Mouse (Mus musculus): ENCODE results near the gene Pcbp1. TPM values are rescaled to one million over a fixed set of nuclear protein-coding genes. Genes with fewer than 3 reads are reported as not detected.

The Pcbp1 gene
- polyA plus RNA-seq, 1 experiment from 2014 or later: 149 TPM

DNA sequence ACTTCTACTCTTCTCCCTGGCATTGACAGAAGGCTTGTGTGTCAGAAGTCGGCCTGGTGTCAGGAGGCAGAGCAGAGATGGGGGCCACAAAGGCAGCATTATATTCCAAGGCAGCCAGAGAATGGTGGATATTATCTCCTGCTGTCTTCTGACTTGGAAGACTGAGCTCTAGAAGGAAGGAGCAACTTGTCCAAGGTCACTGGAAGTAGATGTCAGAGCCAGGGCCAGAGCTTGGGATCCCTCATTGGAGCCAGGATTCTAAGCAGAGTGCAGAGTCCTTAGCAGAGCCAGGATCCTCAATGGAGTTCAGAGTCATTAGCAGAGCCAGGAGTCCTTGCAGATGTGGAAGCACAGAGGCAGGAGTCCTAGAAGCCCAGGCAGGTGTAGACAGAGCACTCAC lies 10.1 kb downstream of the Pcbp1 start:
- peak overlapping the region; percentile 4 for H3K4me3 ChIP-seq (ENCODE audit: low read length)
- no peaks in the 10 kb centered on the region for H3K36me3 ChIP-seq (ENCODE audit: control insufficient read depth, insufficient read depth)
- WGBS: 65% methylated on average over 1 of the region's 1 CpGs
- H3K9me3 ChIP-seq (replicated peaks; ENCODE audit: control insufficient read depth, low read length): no peaks in the 10 kb centered on the region
- H3K4me2 ChIP-seq (ENCODE audit: low read depth, low read length): peak overlapping the region; percentile 35
- no peaks in the 10 kb centered on the region for H3K27me3 ChIP-seq (ENCODE audit: control insufficient read depth, insufficient read depth, low read length)
- H3K27ac ChIP-seq (ENCODE audit: low read length): peak overlapping the region; percentile 47
- H3K4me1 ChIP-seq (ENCODE audit: control insufficient read depth, insufficient read depth, low read length): no peaks in the 10 kb centered on the region
- H3K9ac ChIP-seq (ENCODE audit: low read length): 0 out of 2 replicates have a peak overlapping the region, but pooled peaks have one; percentile 23
- 0 out of 2 replicates have a peak, but pooled peaks have one; percentile 8 for ATAC-seq (replicated peaks; ENCODE audit: extremely low read depth, insufficient read depth, low FRiP score)

DNA sequence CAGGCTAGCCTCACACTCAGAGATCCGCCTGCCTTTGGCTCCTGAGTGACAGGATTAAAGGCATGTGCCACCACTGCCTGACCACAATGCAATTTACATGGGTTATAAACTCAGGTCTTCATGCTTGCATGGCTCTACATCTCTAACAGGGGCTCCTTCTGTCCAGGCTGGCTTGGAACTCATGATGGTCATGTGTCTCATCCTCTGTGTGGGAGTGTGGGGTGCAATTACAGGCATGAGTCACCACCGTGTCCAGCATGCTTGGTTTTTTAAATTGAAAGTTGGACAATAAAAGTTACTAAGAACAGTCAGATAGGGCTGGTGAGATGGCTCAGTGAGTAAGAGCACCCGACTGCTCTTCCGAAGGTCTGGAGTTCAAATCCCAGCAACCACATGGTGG lies 12.8 kb downstream of the Pcbp1 start:
- Histone ChIP-seq H3K36me3 (ENCODE audit: control insufficient read depth, insufficient read depth) (no peaks in the 10 kb centered on the region), H3K4me1 (ENCODE audit: control insufficient read depth, insufficient read depth, low read length) (no peaks in the 10 kb centered on the region), H3K27ac (ENCODE audit: low read length) (no peak overlapping the region), H3K27me3 (ENCODE audit: control insufficient read depth, insufficient read depth, low read length) (no peaks in the 10 kb centered on the region), H3K4me3 (ENCODE audit: low read length) (no peak overlapping the region), H3K4me2 (ENCODE audit: low read depth, low read length) (no peak overlapping the region), H3K9me3 (replicated peaks; ENCODE audit: control insufficient read depth, low read length) (no peaks in the 10 kb centered on the region), H3K9ac (ENCODE audit: low read length) (no peak overlapping the region)
- no peak for ATAC-seq (replicated peaks; ENCODE audit: extremely low read depth, insufficient read depth, low FRiP score)
- 89% methylated on average over 4 of the region's 4 CpGs for WGBS

DNA sequence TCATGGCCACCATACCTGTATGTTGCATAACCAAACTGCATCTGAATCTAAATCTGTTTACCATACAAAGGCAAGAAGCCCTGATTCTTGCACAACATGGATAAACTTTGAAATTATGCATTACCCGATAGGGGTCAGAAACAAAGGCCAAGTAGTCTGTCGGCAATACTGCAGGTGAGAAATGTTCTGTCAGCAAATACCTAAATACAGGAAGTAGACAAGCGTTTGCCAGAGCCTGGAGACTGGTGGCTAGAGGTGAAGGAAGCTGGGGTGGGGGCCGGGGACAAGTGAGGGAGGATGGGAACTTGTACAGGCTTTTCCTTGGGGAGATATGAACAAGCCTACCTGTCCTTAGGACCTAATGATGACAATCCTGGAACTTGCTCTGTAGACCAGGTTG lies 15.1 kb downstream of the Pcbp1 start:
- ATAC-seq (replicated peaks; ENCODE audit: extremely low read depth, insufficient read depth, low FRiP score): no peak
- 58% methylated on average over 4 of the region's 4 CpGs for WGBS
- no peaks in the 10 kb centered on the region for H3K27me3 ChIP-seq (ENCODE audit: control insufficient read depth, insufficient read depth, low read length)

DNA sequence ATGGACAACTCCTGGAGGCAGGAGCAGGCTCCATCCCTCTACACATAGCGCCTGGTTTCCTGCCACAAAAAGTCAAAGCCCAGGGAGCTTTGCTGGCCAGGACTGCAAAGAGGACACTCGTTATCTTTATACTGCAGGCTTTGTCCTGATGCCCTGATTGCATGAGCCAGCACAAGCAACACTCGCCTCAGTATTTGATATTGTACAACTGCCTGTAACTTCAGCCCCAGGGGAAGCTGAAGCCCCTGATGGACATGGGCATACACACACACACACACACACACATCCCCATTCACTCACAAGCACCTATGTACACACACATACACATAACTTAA lies 16.3 kb downstream of the Pcbp1 start:
- 0 out of 2 replicates have a peak, but pooled peaks cover 3% of the 10 kb centered on the region for H3K4me1 ChIP-seq (ENCODE audit: control insufficient read depth, insufficient read depth, low read length)
- no peaks in the 10 kb centered on the region for H3K27me3 ChIP-seq (ENCODE audit: control insufficient read depth, insufficient read depth, low read length)
- H3K9ac ChIP-seq (ENCODE audit: low read length): no peak overlapping the region
- 40% methylated on average over 3 of the region's 3 CpGs for WGBS
- no peak overlapping the region for H3K4me2 ChIP-seq (ENCODE audit: low read depth, low read length)
- H3K4me3 ChIP-seq (ENCODE audit: low read length): no peak overlapping the region
- no peak for ATAC-seq (replicated peaks; ENCODE audit: extremely low read depth, insufficient read depth, low FRiP score)
- H3K27ac ChIP-seq (ENCODE audit: low read length): no peak overlapping the region
- no peaks in the 10 kb centered on the region for H3K9me3 ChIP-seq (replicated peaks; ENCODE audit: control insufficient read depth, low read length)
- no peaks in the 10 kb centered on the region for H3K36me3 ChIP-seq (ENCODE audit: control insufficient read depth, insufficient read depth)

More for the DNA sequence above, 15.1 kb downstream of the Pcbp1 start:
- H3K4me2 ChIP-seq (ENCODE audit: low read depth, low read length): no peak overlapping the region
- H3K36me3 ChIP-seq (ENCODE audit: control insufficient read depth, insufficient read depth): no peaks in the 10 kb centered on the region
- no peak overlapping the region for H3K27ac ChIP-seq (ENCODE audit: low read length)
- no peak overlapping the region for H3K9ac ChIP-seq (ENCODE audit: low read length)
- H3K4me3 ChIP-seq (ENCODE audit: low read length): no peak overlapping the region
- no peaks in the 10 kb centered on the region for H3K9me3 ChIP-seq (replicated peaks; ENCODE audit: control insufficient read depth, low read length)
- no peaks in the 10 kb centered on the region for H3K4me1 ChIP-seq (ENCODE audit: control insufficient read depth, insufficient read depth, low read length)

DNA sequence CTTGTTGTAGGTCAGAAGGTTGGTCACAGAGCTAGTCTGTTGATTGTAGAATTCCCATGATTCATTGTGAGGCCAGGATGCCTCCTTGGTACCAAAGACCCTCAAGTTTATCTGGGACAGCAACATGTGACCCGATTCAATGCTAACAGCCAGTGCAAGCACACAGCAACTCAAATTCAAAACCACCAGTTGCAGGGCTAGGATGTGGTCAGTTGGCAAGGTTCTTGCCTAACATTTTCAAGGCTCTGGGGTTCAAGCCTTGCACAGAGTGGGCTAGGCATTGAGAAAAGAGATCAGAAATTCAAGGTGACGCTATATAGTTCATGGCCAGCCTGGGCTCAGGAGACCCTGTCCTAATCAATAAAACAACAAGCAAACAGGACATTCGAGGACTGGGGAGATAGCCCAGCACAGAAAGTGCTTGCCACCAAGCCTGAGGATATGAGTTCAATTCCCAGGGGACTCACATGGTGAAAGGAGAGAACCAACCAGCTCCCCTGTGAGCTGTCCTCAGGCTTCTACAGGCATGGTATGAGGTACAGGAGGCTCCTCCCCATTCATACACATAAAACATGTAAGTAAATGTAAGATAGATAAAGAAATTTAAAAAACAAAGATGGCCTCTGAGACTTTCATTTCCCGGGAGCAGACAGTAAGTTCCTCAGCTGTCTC lies 16.8 kb downstream of the Pcbp1 start:
- H3K4me2 ChIP-seq (ENCODE audit: low read depth, low read length): no peak overlapping the region
- H3K27me3 ChIP-seq (ENCODE audit: control insufficient read depth, insufficient read depth, low read length): no peaks in the 10 kb centered on the region
- no peak overlapping the region for H3K27ac ChIP-seq (ENCODE audit: low read length)
- WGBS: 71% methylated on average over 4 of the region's 4 CpGs
- H3K4me3 ChIP-seq (ENCODE audit: low read length): no peak overlapping the region
- H3K9ac ChIP-seq (ENCODE audit: low read length): no peak overlapping the region
- no peaks in the 10 kb centered on the region for H3K36me3 ChIP-seq (ENCODE audit: control insufficient read depth, insufficient read depth)
- H3K4me1 ChIP-seq (ENCODE audit: control insufficient read depth, insufficient read depth, low read length): 0 out of 2 replicates have a peak, but pooled peaks cover 3% of the 10 kb centered on the region
- no peak for ATAC-seq (replicated peaks; ENCODE audit: extremely low read depth, insufficient read depth, low FRiP score)
- H3K9me3 ChIP-seq (replicated peaks; ENCODE audit: control insufficient read depth, low read length): no peaks in the 10 kb centered on the region

DNA sequence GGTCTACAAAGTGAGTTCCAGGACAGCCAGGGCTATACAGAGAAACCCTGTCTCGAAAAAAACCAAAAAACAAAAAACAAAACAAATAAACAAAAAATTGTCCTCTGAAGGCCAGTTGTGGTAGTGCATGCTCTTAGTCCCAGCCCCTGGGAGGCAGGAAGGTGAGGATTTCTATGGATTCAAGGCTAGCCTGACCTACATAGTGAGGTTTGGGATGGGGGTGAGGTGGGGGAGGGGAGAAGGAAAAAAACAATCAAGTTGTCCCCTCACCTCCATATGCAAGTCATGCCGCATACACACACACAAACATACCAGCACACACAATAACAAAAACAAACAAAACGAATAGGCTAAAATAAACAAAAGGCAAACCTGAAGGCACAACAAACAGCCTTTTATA lies 17.4 kb downstream of the Pcbp1 start:
- ATAC-seq (replicated peaks; ENCODE audit: extremely low read depth, insufficient read depth, low FRiP score): no peak
- Histone ChIP-seq H3K4me3 (ENCODE audit: low read length) (no peak overlapping the region), H3K9ac (ENCODE audit: low read length) (no peak overlapping the region), H3K27me3 (ENCODE audit: control insufficient read depth, insufficient read depth, low read length) (no peaks in the 10 kb centered on the region), H3K4me2 (ENCODE audit: low read depth, low read length) (no peak overlapping the region), H3K27ac (ENCODE audit: low read length) (no peak overlapping the region), H3K36me3 (ENCODE audit: control insufficient read depth, insufficient read depth) (no peaks in the 10 kb centered on the region), H3K9me3 (replicated peaks; ENCODE audit: control insufficient read depth, low read length) (no peaks in the 10 kb centered on the region), H3K4me1 (ENCODE audit: control insufficient read depth, insufficient read depth, low read length) (0 out of 2 replicates have a peak, but pooled peaks cover 3% of the 10 kb centered on the region)
- WGBS: 76% methylated on average over 3 of the region's 3 CpGs

DNA sequence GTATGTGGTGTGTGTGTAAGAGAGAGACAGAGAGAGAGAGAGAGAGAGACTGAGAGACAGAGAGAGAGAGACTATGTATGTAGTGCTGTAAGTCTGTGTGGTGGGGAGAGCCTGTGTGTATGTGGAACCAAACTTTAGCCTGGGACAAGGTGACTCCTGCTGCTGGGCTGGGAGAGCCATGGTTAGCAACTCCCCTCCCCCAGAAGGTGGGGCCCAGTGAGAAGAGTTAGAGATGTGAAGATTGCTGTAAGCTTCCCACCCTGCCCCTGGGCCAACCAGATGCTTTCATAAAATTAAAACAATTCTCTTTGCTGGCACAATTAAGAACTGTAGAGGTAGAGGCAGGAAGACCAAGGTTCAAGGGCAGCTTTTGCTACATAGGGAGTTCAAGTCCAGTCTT lies 19.0 kb downstream of the Pcbp1 start:
- no peak for ATAC-seq (replicated peaks; ENCODE audit: extremely low read depth, insufficient read depth, low FRiP score)
- 0 out of 2 replicates have a peak, but pooled peaks cover 3% of the 10 kb centered on the region for H3K4me1 ChIP-seq (ENCODE audit: control insufficient read depth, insufficient read depth, low read length)
- no peak overlapping the region for H3K4me3 ChIP-seq (ENCODE audit: low read length)
- no peaks in the 10 kb centered on the region for H3K36me3 ChIP-seq (ENCODE audit: control insufficient read depth, insufficient read depth)
- H3K9ac ChIP-seq (ENCODE audit: low read length): no peak overlapping the region
- H3K9me3 ChIP-seq (replicated peaks; ENCODE audit: control insufficient read depth, low read length): no peaks in the 10 kb centered on the region
- H3K4me2 ChIP-seq (ENCODE audit: low read depth, low read length): no peak overlapping the region
- H3K27ac ChIP-seq (ENCODE audit: low read length): no peak overlapping the region
- H3K27me3 ChIP-seq (ENCODE audit: control insufficient read depth, insufficient read depth, low read length): no peaks in the 10 kb centered on the region

DNA sequence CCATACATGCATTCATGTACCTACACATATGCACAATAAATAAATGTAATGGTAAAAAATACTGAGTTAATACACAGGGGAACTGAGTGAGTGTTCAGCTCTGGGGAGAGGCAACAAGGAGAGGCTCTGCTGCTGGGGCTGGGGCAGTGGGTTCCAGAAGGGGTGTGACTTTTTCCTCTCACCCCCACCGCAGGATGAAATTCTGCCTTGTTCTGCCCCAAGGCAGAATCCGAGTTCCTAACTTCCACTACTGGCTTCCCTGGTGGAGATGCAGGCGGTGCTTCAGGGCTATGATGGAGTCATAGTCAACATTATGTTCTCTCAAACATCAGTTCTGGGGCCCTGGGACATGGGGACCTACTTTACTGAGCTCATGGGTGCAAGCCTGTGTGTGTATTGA lies 19.8 kb downstream of the Pcbp1 start:
- Histone ChIP-seq H3K27me3 (ENCODE audit: control insufficient read depth, insufficient read depth, low read length) (no peaks in the 10 kb centered on the region), H3K36me3 (ENCODE audit: control insufficient read depth, insufficient read depth) (no peaks in the 10 kb centered on the region), H3K4me1 (ENCODE audit: control insufficient read depth, insufficient read depth, low read length) (0 out of 2 replicates have a peak, but pooled peaks cover 3% of the 10 kb centered on the region), H3K9me3 (replicated peaks; ENCODE audit: control insufficient read depth, low read length) (no peaks in the 10 kb centered on the region), H3K9ac (ENCODE audit: low read length) (no peak overlapping the region), H3K4me2 (ENCODE audit: low read depth, low read length) (no peak overlapping the region), H3K27ac (ENCODE audit: low read length) (no peak overlapping the region), H3K4me3 (ENCODE audit: low read length) (no peak overlapping the region)
- no peak for ATAC-seq (replicated peaks; ENCODE audit: extremely low read depth, insufficient read depth, low FRiP score)
- 72% methylated on average over 3 of the region's 3 CpGs for WGBS

DNA sequence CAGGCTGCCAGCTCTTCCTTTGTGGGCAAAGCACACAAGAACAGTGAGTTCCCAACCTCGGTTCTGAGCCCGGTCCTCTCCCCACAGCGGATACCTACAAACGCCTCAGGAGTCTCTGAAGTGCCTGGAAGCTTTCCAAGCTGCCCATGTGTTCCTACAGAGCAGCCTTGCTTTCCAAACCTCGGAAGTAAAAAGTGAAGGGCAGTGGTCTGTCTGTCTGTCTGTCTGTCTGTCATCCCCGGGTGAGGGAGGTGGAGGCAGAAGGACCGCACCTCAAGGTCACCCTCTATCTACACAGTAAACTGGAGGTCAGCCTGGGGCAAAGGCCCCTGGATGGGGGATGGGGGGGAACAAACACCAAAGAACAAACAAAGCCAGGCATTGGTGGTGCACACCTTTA lies 20.4 kb downstream of the Pcbp1 start:
- no peaks in the 10 kb centered on the region for H3K27me3 ChIP-seq (ENCODE audit: control insufficient read depth, insufficient read depth, low read length)
- H3K36me3 ChIP-seq (ENCODE audit: control insufficient read depth, insufficient read depth): no peaks in the 10 kb centered on the region
- H3K9me3 ChIP-seq (replicated peaks; ENCODE audit: control insufficient read depth, low read length): no peaks in the 10 kb centered on the region
- H3K4me2 ChIP-seq (ENCODE audit: low read depth, low read length): no peak overlapping the region
- no peak overlapping the region for H3K27ac ChIP-seq (ENCODE audit: low read length)
- H3K4me3 ChIP-seq (ENCODE audit: low read length): no peak overlapping the region
- H3K4me1 ChIP-seq (ENCODE audit: control insufficient read depth, insufficient read depth, low read length): 0 out of 2 replicates have a peak, but pooled peaks cover 3% of the 10 kb centered on the region
- no peak overlapping the region for H3K9ac ChIP-seq (ENCODE audit: low read length)
- WGBS: 40% methylated on average over 7 of the region's 7 CpGs
- no peak for ATAC-seq (replicated peaks; ENCODE audit: extremely low read depth, insufficient read depth, low FRiP score)
